Mouse (Mus musculus) spleen, postnatal 36 days (tissue): ENCODE data around the gene Glt6d1.
A peak's percentile ranks its signal among the peaks of the same experiment; 100 is the strongest.
"Not testable (repeated sequence)": the region's sequence is repeated elsewhere in the genome, so short reads cannot be mapped to it uniquely, and the experiment has no call there.

Experiments used
- DNase-seq, 2 experiments: peaks; one replicate each; pipeline ENCODE4 v3.0.0; 2022; ENCODE audit warnings: low spot score in 2 of 2, mixed read lengths in 1 of 2

The Glt6d1 gene

GRCm38 (mm10) chr2:25815748-25816147 lies at the start of gene Glt6d1:
Gene Glt6d1, minus strand, starts transcription at chr2:25815848.
- not testable (repeated sequence) for DNase-seq

- no peak for DNase-seq
Observed at GRCm38 (mm10) chr2:25865412-25865811, 49.8 kb upstream of the Glt6d1 start.

- DNase-seq: no peak
Observed at GRCm38 (mm10) chr2:25864230-25864629, 48.6 kb upstream of the Glt6d1 start.

GRCm38 (mm10) chr2:25863337-25864131 lies 47.9 kb upstream of the Glt6d1 start, which contains the start of gene Kcnt1:
Gene Kcnt1, plus strand, starts transcription at chr2:25863734.
- no peak for DNase-seq

GRCm38 (mm10) chr2:25862696-25863270 lies 47.1 kb upstream of the Glt6d1 start:
- DNase-seq: no peak

- DNase-seq: no peak
Observed at GRCm38 (mm10) chr2:25862038-25862437, 46.4 kb upstream of the Glt6d1 start.

- no peak for DNase-seq
Observed at GRCm38 (mm10) chr2:25859891-25860290, 44.2 kb upstream of the Glt6d1 start.

- DNase-seq: no peak
Observed at GRCm38 (mm10) chr2:25853998-25854397, 38.4 kb upstream of the Glt6d1 start.

- peak; percentile 17 to 39 for DNase-seq
Observed at GRCm38 (mm10) chr2:25852626-25853025, 37.0 kb upstream of the Glt6d1 start.

- peak; percentile 24 to 27 for DNase-seq
Observed at GRCm38 (mm10) chr2:25850330-25850729, 34.7 kb upstream of the Glt6d1 start.

- no peak for DNase-seq
Observed at GRCm38 (mm10) chr2:25847226-25847625, 31.6 kb upstream of the Glt6d1 start, which contains the start of gene Sohlh1. Gene Sohlh1, minus strand, starts transcription at chr2:25847248.

GRCm38 (mm10) chr2:25846516-25846915 lies 30.9 kb upstream of the Glt6d1 start:
- no peak for DNase-seq

GRCm38 (mm10) chr2:25844097-25844496 lies 28.4 kb upstream of the Glt6d1 start:
- DNase-seq: no peak

- DNase-seq: no peak
Observed at GRCm38 (mm10) chr2:25842758-25843157, 27.1 kb upstream of the Glt6d1 start.

- DNase-seq: no peak
Observed at GRCm38 (mm10) chr2:25842161-25842560, 26.5 kb upstream of the Glt6d1 start.

GRCm38 (mm10) chr2:25836291-25836690 lies 20.6 kb upstream of the Glt6d1 start:
- peak; percentile 4 to 25 for DNase-seq

GRCm38 (mm10) chr2:25830786-25831185 lies 15.1 kb upstream of the Glt6d1 start:
- no peak for DNase-seq

GRCm38 (mm10) chr2:25828344-25828947 lies 12.8 kb upstream of the Glt6d1 start:
- DNase-seq: no peak

GRCm38 (mm10) chr2:25824751-25825150 lies 9.1 kb upstream of the Glt6d1 start:
- no peak for DNase-seq

GRCm38 (mm10) chr2:25822806-25823205 lies 7.2 kb upstream of the Glt6d1 start, which contains the start of gene Lcn9:
Gene Lcn9, plus strand, starts transcription at chr2:25823153.
- no peak for DNase-seq

- no peak for DNase-seq
Observed at GRCm38 (mm10) chr2:25813364-25813763, 2.3 kb downstream of the Glt6d1 start.

GRCm38 (mm10) chr2:25811711-25812110 lies 3.9 kb downstream of the Glt6d1 start:
- no peak for DNase-seq

- DNase-seq: no peak
Observed at GRCm38 (mm10) chr2:25798065-25798464, 17.6 kb downstream of the Glt6d1 start.
